Mouse (Mus musculus) liver, adult 2 months (tissue): ENCODE data around the gene Rps6ka4.

Source experiments
- CTCF ChIP-seq: fragments of 200-500 bp; IDR thresholded peaks from 2 replicates; pipeline ENCODE4 v1.5.1; 2011; ENCODE audit warnings: low read depth, low read length, control low read depth
- POLR2A ChIP-seq: fragments of 200-500 bp; IDR thresholded peaks from 2 replicates; pipeline ENCODE4 v1.6.1; 2011; ENCODE audit warnings: low read length, control low read depth; ENCODE audit not compliant: insufficient read depth; ENCODE audit errors: extremely low read depth

DNA sequence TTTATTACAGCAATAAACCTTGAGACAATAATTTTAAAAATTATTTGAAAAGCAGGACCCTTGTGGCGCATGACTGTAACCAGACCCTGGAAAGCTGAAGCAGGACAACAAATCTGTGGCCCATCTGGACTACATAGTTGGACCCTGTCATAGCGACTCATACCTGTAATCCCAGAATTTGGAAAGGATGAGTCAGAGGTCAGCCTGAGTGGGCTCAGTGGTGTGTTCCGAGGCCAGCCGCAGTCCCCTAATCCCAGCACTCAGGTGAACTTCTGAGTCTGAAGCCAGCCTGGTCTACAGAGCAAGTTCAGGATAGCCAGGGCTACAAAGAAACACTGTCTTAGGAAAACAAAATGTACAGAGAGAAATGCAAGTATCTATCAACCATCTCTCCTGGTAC is 21.0 kb upstream of the Rps6ka4 start:
- TF ChIP-seq POLR2A (no peak), CTCF (no peak)
